Mouse (Mus musculus): ENCODE measurements around the gene Zp1.

Gene Zp1

DNA sequence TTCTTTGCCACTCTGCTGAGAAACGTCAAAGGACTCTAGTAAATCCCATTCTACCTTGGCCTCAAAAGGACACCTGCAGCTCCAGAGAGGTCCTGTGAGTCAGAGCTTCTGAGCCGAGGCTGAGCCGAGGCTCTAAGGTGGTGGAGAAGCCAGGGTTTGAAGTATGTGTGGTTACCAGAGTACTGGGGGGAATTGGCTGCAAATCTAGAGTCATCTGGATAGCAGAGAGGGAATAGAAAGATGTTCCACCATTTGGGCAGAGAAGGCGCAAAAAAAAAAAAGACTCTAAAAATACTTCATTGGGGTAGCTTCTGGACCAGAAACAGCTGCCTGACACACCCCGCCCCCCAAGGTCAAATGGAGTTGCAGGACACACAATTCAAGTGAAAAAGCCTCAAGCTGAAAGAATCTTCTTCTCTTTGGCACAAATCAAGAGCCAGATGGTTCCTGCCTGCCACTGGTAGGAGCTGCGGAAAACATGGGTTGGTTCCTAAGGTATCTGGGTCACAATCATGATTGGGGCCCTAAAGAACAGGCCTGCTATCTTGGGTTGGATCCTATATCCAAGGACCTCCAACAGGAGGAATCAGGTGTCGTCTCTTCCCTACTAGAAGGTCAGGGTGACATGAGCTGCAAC lies 42.1 kb downstream of the Zp1 start:
- peak; percentile 56 for DNase-seq (ENCODE audit: low read depth, low spot score)

DNA sequence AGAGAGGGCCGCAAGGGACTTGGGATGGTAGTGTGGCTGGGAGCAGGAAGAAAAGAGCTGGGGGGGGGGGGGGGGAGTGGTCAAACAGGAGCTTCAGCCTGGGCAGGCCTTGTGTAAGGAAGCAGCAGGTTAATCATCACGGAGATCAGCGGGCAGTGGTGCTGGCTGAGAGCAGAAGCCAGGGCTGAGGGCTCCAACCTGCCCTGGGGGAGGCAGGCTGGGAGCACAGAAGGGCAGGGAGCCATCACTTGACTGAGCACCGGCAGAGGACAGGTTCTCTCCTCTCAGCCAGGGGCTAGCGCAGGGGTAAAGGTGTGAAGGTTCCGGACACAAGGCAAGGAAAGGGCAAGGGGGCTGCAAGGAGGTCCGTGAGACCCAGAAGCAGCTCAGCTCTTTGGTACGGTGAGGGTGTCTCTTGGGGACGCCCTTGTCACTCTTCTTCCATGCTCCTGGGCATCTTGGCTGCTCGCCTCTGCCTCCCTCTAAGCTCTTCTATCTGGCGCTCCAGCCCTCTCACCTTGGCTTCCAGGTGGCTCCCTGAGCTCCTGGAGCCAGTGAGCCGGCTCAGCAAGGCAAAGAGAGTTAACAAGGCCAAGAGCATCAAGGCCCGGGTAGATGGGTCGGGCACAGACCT lies 49.0 kb downstream of the Zp1 start:
- no peak for DNase-seq (ENCODE audit: low read depth, low spot score)

DNA sequence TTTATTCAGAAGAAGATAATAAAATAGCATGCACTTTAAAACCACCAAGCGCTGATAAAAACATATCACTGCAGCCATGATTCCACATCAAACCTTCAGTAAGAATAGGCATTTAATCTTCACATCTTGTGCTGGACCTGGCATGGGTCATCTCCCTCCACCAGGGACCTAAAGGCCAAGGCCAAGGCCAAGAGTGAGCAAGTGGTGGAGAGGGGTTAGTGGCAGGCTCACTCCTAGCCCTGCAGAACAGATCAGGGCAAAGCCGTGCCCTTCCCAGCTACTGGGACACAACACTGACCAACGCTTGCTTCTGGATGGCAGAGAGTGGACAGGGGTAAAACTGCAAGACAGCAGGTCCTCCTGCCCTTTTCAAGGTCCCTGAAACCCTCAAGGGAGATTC lies 49.8 kb downstream of the Zp1 start:
- DNase-seq (ENCODE audit: low read depth, low spot score), result no peak

DNA sequence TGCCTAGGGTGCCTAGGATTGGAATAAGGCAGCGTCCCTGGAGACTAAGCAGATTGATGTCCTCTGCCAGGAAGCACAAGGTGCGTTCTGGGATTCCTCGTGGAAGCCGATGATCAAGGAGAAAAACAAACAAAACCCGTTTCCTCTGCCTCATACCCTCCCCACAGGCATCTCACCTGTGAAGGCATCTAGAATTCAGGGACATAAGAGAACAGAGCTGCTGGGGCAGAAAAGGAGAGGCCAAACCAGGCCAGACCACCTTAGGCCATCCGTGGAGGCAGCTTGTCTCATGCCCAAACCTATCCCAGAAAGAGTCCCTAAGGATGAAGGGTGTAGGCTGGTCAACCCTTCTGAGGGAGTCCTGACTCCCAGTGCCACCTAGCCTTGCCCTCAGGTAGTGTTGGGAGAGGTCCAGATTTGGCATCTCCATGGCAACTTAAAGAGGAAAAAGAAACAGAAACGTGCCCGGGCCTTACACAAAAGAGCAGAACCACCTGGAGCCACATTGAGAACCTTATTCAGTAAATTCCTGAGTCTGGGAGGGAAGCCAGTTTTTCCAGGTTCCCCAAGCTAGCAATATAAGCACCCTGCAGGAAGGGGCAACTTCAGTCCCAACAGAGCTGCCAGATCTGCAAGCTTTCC lies 50.4 kb downstream of the Zp1 start, which contains the start of gene Tmem132a:
Gene Tmem132a, minus strand, starts transcription at position 55 of the 642 bp plus-strand sequence.
- no peak for DNase-seq (ENCODE audit: low read depth, low spot score)

DNA sequence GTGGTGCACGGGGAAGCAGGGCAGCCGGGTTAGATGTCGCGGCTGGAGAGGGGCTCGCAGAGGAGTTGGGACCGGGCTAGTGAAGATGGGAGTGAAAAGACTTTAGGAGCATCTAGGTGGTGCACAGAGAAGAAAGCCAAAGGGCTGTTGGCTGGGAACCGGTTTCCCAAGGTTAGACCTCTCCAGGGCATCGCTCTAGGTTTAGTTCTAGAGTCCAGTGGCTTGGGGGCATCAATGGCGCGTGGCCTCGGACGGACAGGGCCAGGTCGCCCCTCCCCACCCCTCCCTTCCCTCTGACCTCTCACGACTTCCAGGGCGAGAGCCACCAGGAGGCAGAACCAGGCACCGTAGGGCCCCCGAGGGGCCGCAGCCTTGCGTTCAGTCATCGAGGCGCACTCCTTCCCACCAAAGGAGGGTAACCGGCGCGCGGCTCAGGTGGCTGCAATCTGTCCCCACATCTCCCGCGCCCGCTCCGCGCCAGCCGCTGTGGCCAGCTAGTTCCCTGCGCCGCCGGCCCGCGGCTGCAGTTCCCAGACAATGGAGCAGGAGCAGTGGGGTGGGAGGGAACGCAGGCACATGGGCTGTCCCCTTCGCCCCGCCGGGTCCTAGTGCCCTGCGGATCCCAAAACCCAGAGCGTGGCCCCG lies 51.1 kb downstream of the Zp1 start:
- peak; percentile 38 for DNase-seq (ENCODE audit: low read depth, low spot score)

DNA sequence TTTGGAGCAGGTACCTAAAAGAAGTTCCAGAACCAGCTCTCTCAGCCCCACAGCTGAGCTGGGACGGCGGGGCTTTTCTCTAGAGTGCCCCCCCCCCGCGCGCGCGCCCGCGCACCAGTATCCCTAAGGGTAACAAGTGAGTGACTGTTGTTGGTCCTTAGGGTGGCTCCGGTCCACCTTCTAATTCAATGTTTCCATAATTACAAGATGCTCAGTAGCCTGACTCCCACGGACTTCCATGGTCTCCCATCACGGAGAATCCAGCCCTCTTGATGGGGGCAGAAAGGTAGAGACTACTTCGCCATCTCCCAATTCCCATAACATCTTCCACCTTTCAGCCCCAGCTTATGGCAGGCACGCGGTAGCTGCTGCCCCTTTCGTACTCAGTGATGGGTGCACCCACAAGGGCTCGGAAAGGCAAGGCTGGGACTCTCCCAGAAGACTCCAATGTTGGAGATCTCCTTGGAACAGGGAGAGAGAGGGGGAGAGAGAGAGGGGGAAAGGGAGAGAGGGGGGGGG lies 51.8 kb downstream of the Zp1 start:
- no peak for DNase-seq (ENCODE audit: low read depth, low spot score)

DNA sequence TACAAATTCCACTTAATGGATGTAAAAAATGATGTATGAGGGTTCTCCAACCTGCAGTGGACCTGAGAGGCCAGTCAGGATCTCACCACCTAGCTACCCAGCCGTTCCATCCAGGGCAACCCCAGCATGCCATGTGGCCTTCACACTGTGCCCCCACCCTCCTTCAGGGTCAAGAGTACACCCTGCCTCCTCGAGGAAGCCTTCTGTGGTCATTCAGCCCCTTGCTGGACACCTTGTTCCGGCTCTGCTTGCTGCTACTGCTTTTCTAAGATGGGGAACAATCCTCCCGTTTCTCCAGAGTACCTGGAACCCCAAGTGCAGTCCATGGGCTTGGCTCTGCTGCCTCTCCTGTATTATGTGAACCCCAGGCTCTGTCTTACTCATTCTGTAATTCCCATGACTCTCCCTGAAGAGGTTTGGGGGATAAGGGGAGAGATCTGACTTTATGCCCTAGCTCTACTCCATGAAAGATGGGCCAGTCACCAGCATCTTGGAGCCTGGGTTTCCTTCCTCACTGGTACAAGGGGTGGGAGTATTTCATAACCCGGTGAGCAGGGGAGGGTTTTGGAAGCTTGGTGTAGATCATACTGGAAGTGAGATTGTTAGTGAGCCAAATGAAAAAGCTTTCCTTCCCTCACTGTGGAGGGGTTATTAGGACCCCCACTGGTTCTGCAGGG lies 52.3 kb downstream of the Zp1 start:
- no peak for DNase-seq (ENCODE audit: low read depth, low spot score)

DNA sequence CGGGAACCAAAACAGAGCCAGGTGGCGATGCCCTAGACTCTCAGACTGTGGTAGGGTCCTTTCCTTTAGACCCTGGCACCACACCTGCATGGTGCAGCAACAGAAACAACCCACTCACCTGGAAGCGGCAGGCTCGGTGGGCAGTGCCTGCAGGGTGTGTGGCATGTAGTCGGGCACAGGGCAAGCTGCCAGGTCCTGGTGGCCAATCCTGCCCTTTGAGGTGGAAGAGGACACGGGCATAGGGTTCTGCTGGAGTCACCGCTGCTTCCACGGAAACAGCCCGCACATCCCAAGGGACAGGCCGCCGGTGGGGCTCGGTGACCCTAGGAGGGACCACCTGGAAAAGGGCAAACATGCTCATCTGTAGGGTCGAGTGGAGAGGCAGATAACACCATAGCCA lies 54.1 kb downstream of the Zp1 start:
- DNase-seq (ENCODE audit: low read depth, low spot score), result no peak

Measured in skeletal muscle tissue, adult 2 months (tissue).